Mouse (Mus musculus): ENCODE results near the gene Psg17. TPM values are rescaled to one million over a fixed set of nuclear protein-coding genes. Genes with fewer than 3 reads are reported as not detected.
A peak's percentile ranks its signal among the peaks of the same experiment; 100 is the strongest.

Gene Psg17
- polyA plus RNA-seq, 1 experiment from 2014 or later: not detected

GRCm38 (mm10) chr7:18839865-18840264, 18.5 kb upstream of the Psg17 start, which contains the start of gene Mill2:
Gene Mill2, plus strand, starts transcription at chr7:18839966.
- H3K27ac ChIP-seq (ENCODE audit: low read depth, low read length): no peak within 1 kb of the TSS
- no peaks in the 10 kb centered on the region for H3K4me1 ChIP-seq (ENCODE audit: control insufficient read depth, insufficient read depth, low read length)
- H3K36me3 ChIP-seq (ENCODE audit: control insufficient read depth, insufficient read depth, low read length): no peaks in the 10 kb centered on the region
- H3K4me3 ChIP-seq (ENCODE audit: low read depth, low read length): peak within 1 kb of the TSS; percentile 26
- no peaks in the 10 kb centered on the region for H3K9me3 ChIP-seq (ENCODE audit: control insufficient read depth, low read length)
- DNase-seq (ENCODE audit: low spot score) (no peak), ATAC-seq (ENCODE audit: insufficient read depth, low FRiP score, low TSS enrichment) (no peak)
- H3K9ac ChIP-seq (ENCODE audit: low read length): peak within 1 kb of the TSS; percentile 49
- peak within 1 kb of the TSS; percentile 55 for H3K4me2 ChIP-seq (ENCODE audit: low read depth)
- no peaks in the 10 kb centered on the region for H3K27me3 ChIP-seq (ENCODE audit: control insufficient read depth, insufficient read depth, low read length)
- WGBS: 27% methylated on average over 3 of the region's 3 CpGs

GRCm38 (mm10) chr7:18832298-18832697, 10.9 kb upstream of the Psg17 start:
- H3K4me1 ChIP-seq (ENCODE audit: control insufficient read depth, insufficient read depth, low read length): no peaks in the 10 kb centered on the region
- DNase-seq (ENCODE audit: low spot score): no peak
- no peaks in the 10 kb centered on the region for H3K9me3 ChIP-seq (ENCODE audit: control insufficient read depth, low read length)
- no peak for ATAC-seq (ENCODE audit: insufficient read depth, low FRiP score, low TSS enrichment)
- no peaks in the 10 kb centered on the region for H3K36me3 ChIP-seq (ENCODE audit: control insufficient read depth, insufficient read depth, low read length)
- H3K27me3 ChIP-seq (ENCODE audit: control insufficient read depth, insufficient read depth, low read length): no peaks in the 10 kb centered on the region
- H3K9ac ChIP-seq (ENCODE audit: low read length): no peak overlapping the region
- 51% methylated on average over 13 of the region's 13 CpGs for WGBS
- no peak overlapping the region for H3K4me2 ChIP-seq (ENCODE audit: low read depth)
- no peak overlapping the region for H3K4me3 ChIP-seq (ENCODE audit: low read depth, low read length)
- H3K27ac ChIP-seq (ENCODE audit: low read depth, low read length): no peak overlapping the region

- no peak for DNase-seq (ENCODE audit: low spot score)
- Histone ChIP-seq H3K4me2 (ENCODE audit: low read depth) (no peak overlapping the region), H3K27me3 (ENCODE audit: control insufficient read depth, insufficient read depth, low read length) (no peaks in the 10 kb centered on the region), H3K4me3 (ENCODE audit: low read depth, low read length) (no peak overlapping the region), H3K4me1 (ENCODE audit: control insufficient read depth, insufficient read depth, low read length) (no peaks in the 10 kb centered on the region), H3K9ac (ENCODE audit: low read length) (no peak overlapping the region), H3K27ac (ENCODE audit: low read depth, low read length) (no peak overlapping the region), H3K9me3 (ENCODE audit: control insufficient read depth, low read length) (no peaks in the 10 kb centered on the region), H3K36me3 (ENCODE audit: control insufficient read depth, insufficient read depth, low read length) (no peaks in the 10 kb centered on the region)
- no peak for ATAC-seq (ENCODE audit: insufficient read depth, low FRiP score, low TSS enrichment)
- 85% methylated on average over 7 of the region's 7 CpGs for WGBS
Measured at GRCm38 (mm10) chr7:18829545-18829944, 8.1 kb upstream of the Psg17 start.

GRCm38 (mm10) chr7:18828592-18828991, 7.2 kb upstream of the Psg17 start:
- H3K27ac ChIP-seq (ENCODE audit: low read depth, low read length): no peak overlapping the region
- H3K27me3 ChIP-seq (ENCODE audit: control insufficient read depth, insufficient read depth, low read length): no peaks in the 10 kb centered on the region
- H3K4me2 ChIP-seq (ENCODE audit: low read depth): no peak overlapping the region
- no peak overlapping the region for H3K9ac ChIP-seq (ENCODE audit: low read length)
- DNase-seq (ENCODE audit: low spot score): no peak
- no peaks in the 10 kb centered on the region for H3K36me3 ChIP-seq (ENCODE audit: control insufficient read depth, insufficient read depth, low read length)
- WGBS: 69% methylated on average over 9 of the region's 9 CpGs
- no peaks in the 10 kb centered on the region for H3K4me1 ChIP-seq (ENCODE audit: control insufficient read depth, insufficient read depth, low read length)
- no peak for ATAC-seq (ENCODE audit: insufficient read depth, low FRiP score, low TSS enrichment)
- H3K9me3 ChIP-seq (ENCODE audit: control insufficient read depth, low read length): no peaks in the 10 kb centered on the region
- H3K4me3 ChIP-seq (ENCODE audit: low read depth, low read length): no peak overlapping the region

GRCm38 (mm10) chr7:18827792-18828546, 6.6 kb upstream of the Psg17 start:
- Histone ChIP-seq H3K9ac (ENCODE audit: low read length) (no peak overlapping the region), H3K27ac (ENCODE audit: low read depth, low read length) (no peak overlapping the region), H3K27me3 (ENCODE audit: control insufficient read depth, insufficient read depth, low read length) (no peaks in the 10 kb centered on the region), H3K36me3 (ENCODE audit: control insufficient read depth, insufficient read depth, low read length) (no peaks in the 10 kb centered on the region), H3K9me3 (ENCODE audit: control insufficient read depth, low read length) (no peaks in the 10 kb centered on the region), H3K4me1 (ENCODE audit: control insufficient read depth, insufficient read depth, low read length) (no peaks in the 10 kb centered on the region), H3K4me3 (ENCODE audit: low read depth, low read length) (no peak overlapping the region), H3K4me2 (ENCODE audit: low read depth) (no peak overlapping the region)
- 61% methylated on average over 26 of the region's 26 CpGs for WGBS
- ATAC-seq (ENCODE audit: insufficient read depth, low FRiP score, low TSS enrichment) (no peak), DNase-seq (ENCODE audit: low spot score) (no peak)

GRCm38 (mm10) chr7:18818301-18818700, 3.1 kb downstream of the Psg17 start:
- Histone ChIP-seq H3K4me2 (ENCODE audit: low read depth) (no peak overlapping the region), H3K27me3 (ENCODE audit: control insufficient read depth, insufficient read depth, low read length) (no peaks in the 10 kb centered on the region), H3K27ac (ENCODE audit: low read depth, low read length) (no peak overlapping the region), H3K4me3 (ENCODE audit: low read depth, low read length) (no peak overlapping the region), H3K9me3 (ENCODE audit: control insufficient read depth, low read length) (no peaks in the 10 kb centered on the region), H3K9ac (ENCODE audit: low read length) (no peak overlapping the region), H3K36me3 (ENCODE audit: control insufficient read depth, insufficient read depth, low read length) (no peaks in the 10 kb centered on the region), H3K4me1 (ENCODE audit: control insufficient read depth, insufficient read depth, low read length) (no peaks in the 10 kb centered on the region)
- ATAC-seq (ENCODE audit: insufficient read depth, low FRiP score, low TSS enrichment) (no peak), DNase-seq (ENCODE audit: low spot score) (no peak)
- WGBS: 84% methylated on average over 9 of the region's 9 CpGs

GRCm38 (mm10) chr7:18803526-18803925, 17.9 kb downstream of the Psg17 start:
- Histone ChIP-seq H3K4me1 (ENCODE audit: control insufficient read depth, insufficient read depth, low read length) (no peaks in the 10 kb centered on the region), H3K27me3 (ENCODE audit: control insufficient read depth, insufficient read depth, low read length) (no peaks in the 10 kb centered on the region), H3K36me3 (ENCODE audit: control insufficient read depth, insufficient read depth, low read length) (no peaks in the 10 kb centered on the region), H3K4me2 (ENCODE audit: low read depth) (no peak overlapping the region), H3K27ac (ENCODE audit: low read depth, low read length) (no peak overlapping the region), H3K4me3 (ENCODE audit: low read depth, low read length) (no peak overlapping the region), H3K9me3 (ENCODE audit: control insufficient read depth, low read length) (no peaks in the 10 kb centered on the region), H3K9ac (ENCODE audit: low read length) (no peak overlapping the region)
- ATAC-seq (ENCODE audit: insufficient read depth, low FRiP score, low TSS enrichment) (no peak), DNase-seq (ENCODE audit: low spot score) (no peak)

- Histone ChIP-seq H3K27me3 (ENCODE audit: control insufficient read depth, insufficient read depth, low read length) (no peaks in the 10 kb centered on the region), H3K36me3 (ENCODE audit: control insufficient read depth, insufficient read depth, low read length) (no peaks in the 10 kb centered on the region), H3K4me3 (ENCODE audit: low read depth, low read length) (no peak overlapping the region), H3K9ac (ENCODE audit: low read length) (no peak overlapping the region), H3K9me3 (ENCODE audit: control insufficient read depth, low read length) (no peaks in the 10 kb centered on the region), H3K4me2 (ENCODE audit: low read depth) (no peak overlapping the region), H3K4me1 (ENCODE audit: control insufficient read depth, insufficient read depth, low read length) (no peaks in the 10 kb centered on the region), H3K27ac (ENCODE audit: low read depth, low read length) (no peak overlapping the region)
- no peak for DNase-seq (ENCODE audit: low spot score)
- no peak for ATAC-seq (ENCODE audit: insufficient read depth, low FRiP score, low TSS enrichment)
- WGBS: 36% methylated on average over 3 of the region's 3 CpGs
Measured at GRCm38 (mm10) chr7:18799129-18799528, 22.3 kb downstream of the Psg17 start.

GRCm38 (mm10) chr7:18798420-18798819, 23.0 kb downstream of the Psg17 start, which contains the start of gene Psg19:
Gene Psg19, minus strand, starts transcription at chr7:18798520.
- Histone ChIP-seq H3K36me3 (ENCODE audit: control insufficient read depth, insufficient read depth, low read length) (no peaks in the 10 kb centered on the region), H3K9ac (ENCODE audit: low read length) (no peak within 1 kb of the TSS), H3K27ac (ENCODE audit: low read depth, low read length) (no peak within 1 kb of the TSS), H3K9me3 (ENCODE audit: control insufficient read depth, low read length) (no peaks in the 10 kb centered on the region), H3K4me1 (ENCODE audit: control insufficient read depth, insufficient read depth, low read length) (no peaks in the 10 kb centered on the region), H3K4me3 (ENCODE audit: low read depth, low read length) (no peak within 1 kb of the TSS), H3K27me3 (ENCODE audit: control insufficient read depth, insufficient read depth, low read length) (no peaks in the 10 kb centered on the region), H3K4me2 (ENCODE audit: low read depth) (no peak within 1 kb of the TSS)
- 85% methylated on average over 1 of the region's 1 CpGs for WGBS
- no peak for DNase-seq (ENCODE audit: low spot score)
- no peak for ATAC-seq (ENCODE audit: insufficient read depth, low FRiP score, low TSS enrichment)

All from neural tube, embryonic 11.5 days (tissue).